Comparison of ENCODE assay signal across 9 mouse cellular contexts in the genomic region with DNA sequence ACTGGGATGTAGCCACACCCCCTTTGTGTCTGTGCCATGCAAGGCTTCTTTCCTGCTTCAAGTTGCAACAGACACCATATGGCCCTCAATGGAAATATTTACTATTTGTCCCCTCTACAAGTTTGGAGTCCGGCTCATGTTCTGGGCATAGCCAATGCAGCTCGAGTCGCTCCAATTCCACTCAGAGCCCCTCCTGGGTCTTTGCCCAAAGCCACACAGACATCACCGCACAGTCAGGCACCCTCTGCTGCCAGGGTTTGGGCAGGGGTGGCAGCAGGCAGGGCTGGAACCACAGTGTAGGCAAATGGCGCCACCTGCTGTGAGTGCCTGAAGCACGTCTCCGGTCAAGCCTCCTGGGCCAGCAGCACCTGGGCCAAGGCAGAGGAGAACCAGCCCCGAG. TPM values are rescaled to one million over a fixed set of nuclear protein-coding genes. Genes with fewer than 3 reads are reported as not detected.
DNase-seq lines count a peak whose midpoint lies in the region; ATAC-seq and TF ChIP-seq lines count a peak whose summit lies in the region.
"Had no signal": no experiment of that assay in that cellular context is flagged by ENCODE, and none has a peak within 500 bp of the region (broad histone marks: within the 10 kb centered on the region; RNA-seq: fewer than 3 reads in every experiment).

No protein-coding gene starts in this region.

- H3K4me2 ChIP-seq in limb, embryonic 14.5 days (replicated peaks; ENCODE audit: low read depth, low read length, severe bottlenecking), result no peak overlapping the region

- ATAC-seq in limb, embryonic 14.5 days (ENCODE audit: low FRiP score, low read depth), result peak; percentile 60
- ATAC-seq in monocyte, adult 5-6 weeks (replicated peaks; ENCODE audit: insufficient number of reproducible peaks, low FRiP score, low TSS enrichment, poor library complexity, severe bottlenecking), result peak; percentile 59
- ATAC-seq: Patski had no signal

- WGBS in limb, embryonic 14.5 days, result 12% methylated on average over 8 of the region's 8 CpGs

- 0 out of 2 replicates have a peak, but pooled peaks cover 4% of the 10 kb centered on the region for H3K4me1 ChIP-seq in limb, embryonic 14.5 days (ENCODE audit: control insufficient read depth, insufficient read depth, low read length)

- 0 out of 2 replicates have a peak overlapping the region, but pooled peaks have one; percentile 4 for H3K9ac ChIP-seq in limb, embryonic 14.5 days (ENCODE audit: low read depth, low read length, severe bottlenecking)

- TF ChIP-seq POLR2A in limb, embryonic 14.5 days (IDR thresholded peaks at IDR 0.05; ENCODE audit: borderline replicate concordance, extremely low read depth, insufficient read depth, insufficient read length), result no peak

- H3K27ac ChIP-seq in limb, embryonic 14.5 days (replicated peaks; ENCODE audit: low read depth, low read length), result no peak overlapping the region

- no peak overlapping the region for H3K4me3 ChIP-seq in limb, embryonic 14.5 days (replicated peaks; ENCODE audit: low read length)

- no peaks in the 10 kb centered on the region for H3K27me3 ChIP-seq in limb, embryonic 14.5 days (ENCODE audit: control insufficient read depth, insufficient read depth, low read length)
- no peaks in the 10 kb centered on the region for H3K27me3 ChIP-seq in splenic B cell, adult 2 months (ENCODE audit: control insufficient read depth, insufficient read depth, low read length, poor library complexity, severe bottlenecking)
- H3K27me3 ChIP-seq: Patski had no signal

- no peaks in the 10 kb centered on the region for H3K9me3 ChIP-seq in limb, embryonic 14.5 days (ENCODE audit: control insufficient read depth, low read length)

- H3K36me3 ChIP-seq in limb, embryonic 14.5 days (ENCODE audit: control insufficient read depth, insufficient read depth, low read length), result peaks cover 30% of the 10 kb centered on the region
- peaks cover 12% of the 10 kb centered on the region; the same call in 1 of the 2 replicates for H3K36me3 ChIP-seq in splenic B cell, adult 2 months (ENCODE audit: control insufficient read depth, insufficient read depth, low read length, poor library complexity, severe bottlenecking)

- peak; percentile 80 for DNase-seq in layer of hippocampus, adult 11-12 months (ENCODE audit: low spot score)
- DNase-seq in layer of hippocampus, adult 9-10 months (ENCODE audit: low spot score), result no peak
- DNase-seq in cerebellum, postnatal 4 days (ENCODE audit: low spot score in 2 of 2), result peak; percentile 71 to 87
- DNase-seq in gastrocnemius, adult 8-10 months (ENCODE audit: low spot score in 2 of 2), result peak; percentile 22 to 47
- peak; percentile 63 to 79 for DNase-seq in kidney, adult 8-10 months
- DNase-seq in limb, embryonic 14.5 days (ENCODE audit: low spot score), result peak; percentile 25
- peak; percentile 74 for DNase-seq in splenic B cell, adult 2 months (ENCODE audit: low read depth, low spot score)

RNA-seq across cellular contexts. Expression of gene Slc35c2, which starts 11.8 kb away (rescaled TPM):
- 10 to 100 TPM; 20.6 to 26.6 (median 23.2) TPM for total RNA-seq in gastrocnemius, adult 8-10 months (2022)
- polyA plus RNA-seq in limb, embryonic 14.5 days (2012; rRNA removed), result 54.2 and 74.3 TPM in 2 replicates
- polyA plus RNA-seq in limb, embryonic 14.5 days (2014; fragmentation: Nextera tagmentation; extraction: Ambion mirVana), result 51.1 and 51.2 TPM in 2 replicates
- total RNA-seq in monocyte, adult 5-6 weeks (2017), result 40.2 to 52.6 TPM (median 47.2 TPM) in 3 replicates

RNA-seq across cellular contexts. Expression of gene Cdh22, which starts 41.2 kb away (rescaled TPM):
- total RNA-seq in gastrocnemius, adult 8-10 months (2022), result under 1 TPM; 0.68 to 0.99 (median 0.95) TPM
- 0.30 and 0.42 TPM in 2 replicates for polyA plus RNA-seq in limb, embryonic 14.5 days (2012; rRNA removed)
- polyA plus RNA-seq in limb, embryonic 14.5 days (2014; fragmentation: Nextera tagmentation; extraction: Ambion mirVana), result 0.29 and 0.40 TPM in 2 replicates
- 0.57 to 8.1 TPM (median 2.1 TPM) in 3 replicates for total RNA-seq in monocyte, adult 5-6 weeks (2017)
- polyA plus RNA-seq: Patski had no signal

RNA-seq across cellular contexts. Expression of gene Elmo2, which starts 50.5 kb away (rescaled TPM):
- total RNA-seq in gastrocnemius, adult 8-10 months (2022), result 10 to 100 TPM; 11.0 to 13.2 (median 11.7) TPM
- 77.7 and 97.3 TPM in 2 replicates for polyA plus RNA-seq in limb, embryonic 14.5 days (2012; rRNA removed)
- 83.0 and 87.4 TPM in 2 replicates for polyA plus RNA-seq in limb, embryonic 14.5 days (2014; fragmentation: Nextera tagmentation; extraction: Ambion mirVana)
- 120 to 175 TPM (median 140 TPM) in 3 replicates for total RNA-seq in monocyte, adult 5-6 weeks (2017)
